Mouse (Mus musculus): ENCODE data around the gene Flad1. TPM values are rescaled to one million over a fixed set of nuclear protein-coding genes. Genes with fewer than 3 reads are reported as not detected.

Flad1 gene
- polyA plus RNA-seq, 1 experiment from 2014 or later, result 32.2 TPM

Other genes starting within 250 kb of the Flad1 start
- 41.1 and 42.5 TPM in 2 replicates for gene Clk2, start 247.1 kb downstream of the Flad1 start, polyA plus RNA-seq (2016; fragmentation: Nextera tagmentation; extraction: Ambion mirVana)
- 89.7 and 94.4 TPM in 2 replicates for gene Scamp3, start 234.4 kb downstream of the Flad1 start, polyA plus RNA-seq (2016; fragmentation: Nextera tagmentation; extraction: Ambion mirVana)
- 25.6 and 26.3 TPM in 2 replicates for gene Fam189b, start 228.7 kb downstream of the Flad1 start, polyA plus RNA-seq (2016; fragmentation: Nextera tagmentation; extraction: Ambion mirVana)
- 34.3 and 37.4 TPM in 2 replicates for gene Gba, start 208.9 kb downstream of the Flad1 start, polyA plus RNA-seq (2016; fragmentation: Nextera tagmentation; extraction: Ambion mirVana)
- gene Thbs3, start 196.7 kb downstream of the Flad1 start, polyA plus RNA-seq (2016; fragmentation: Nextera tagmentation; extraction: Ambion mirVana), result 95.1 and 97.9 TPM in 2 replicates
- 185 and 194 TPM in 2 replicates for gene Mtx1, start 184.8 kb downstream of the Flad1 start, polyA plus RNA-seq (2016; fragmentation: Nextera tagmentation; extraction: Ambion mirVana)
- 3.8 and 4.7 TPM in 2 replicates for gene Muc1, start 182.8 kb downstream of the Flad1 start, polyA plus RNA-seq (2016; fragmentation: Nextera tagmentation; extraction: Ambion mirVana)
- 249 and 252 TPM in 2 replicates for gene Krtcap2, start 165.9 kb downstream of the Flad1 start, polyA plus RNA-seq (2016; fragmentation: Nextera tagmentation; extraction: Ambion mirVana)
- 25.1 and 26.6 TPM in 2 replicates for gene Trim46, start 165.6 kb downstream of the Flad1 start, polyA plus RNA-seq (2016; fragmentation: Nextera tagmentation; extraction: Ambion mirVana)
- 79.1 and 84.3 TPM in 2 replicates for gene Dpm3, start 152.5 kb downstream of the Flad1 start, polyA plus RNA-seq (2016; fragmentation: Nextera tagmentation; extraction: Ambion mirVana)
- gene Slc50a1, start 141.3 kb downstream of the Flad1 start, polyA plus RNA-seq (2016; fragmentation: Nextera tagmentation; extraction: Ambion mirVana), result 28.6 and 29.7 TPM in 2 replicates
- gene Efna1, start 130.7 kb downstream of the Flad1 start, polyA plus RNA-seq (2016; fragmentation: Nextera tagmentation; extraction: Ambion mirVana), result 9.7 and 12.6 TPM in 2 replicates
- gene Efna3, start 88.9 kb downstream of the Flad1 start, polyA plus RNA-seq (2016; fragmentation: Nextera tagmentation; extraction: Ambion mirVana), result 11.9 and 14.9 TPM in 2 replicates
- gene Efna4, start 73.8 kb downstream of the Flad1 start, polyA plus RNA-seq (2016; fragmentation: Nextera tagmentation; extraction: Ambion mirVana), result 17.1 and 20.0 TPM in 2 replicates
- gene Adam15, start 61.9 kb downstream of the Flad1 start, polyA plus RNA-seq (2016; fragmentation: Nextera tagmentation; extraction: Ambion mirVana), result 22.7 and 28.2 TPM in 2 replicates
- gene Dcst2, start 49.9 kb downstream of the Flad1 start, polyA plus RNA-seq (2016; fragmentation: Nextera tagmentation; extraction: Ambion mirVana), result 0.13 and 0.22 TPM in 2 replicates
- gene Dcst1, start 46.6 kb downstream of the Flad1 start, polyA plus RNA-seq (2016; fragmentation: Nextera tagmentation; extraction: Ambion mirVana), result 0.36 and 0.54 TPM in 2 replicates
- 0.45 and 0.62 TPM in 2 replicates for gene Zbtb7b, start 17.1 kb downstream of the Flad1 start, polyA plus RNA-seq (2016; fragmentation: Nextera tagmentation; extraction: Ambion mirVana)
- 0.24 and 2.0 TPM in 2 replicates for gene Lenep, start 9.1 kb downstream of the Flad1 start, polyA plus RNA-seq (2016; fragmentation: Nextera tagmentation; extraction: Ambion mirVana)
- gene Cks1b, start 6.5 kb upstream of the Flad1 start, polyA plus RNA-seq (2016; fragmentation: Nextera tagmentation; extraction: Ambion mirVana), result 363 and 395 TPM in 2 replicates
- 28.4 and 30.9 TPM in 2 replicates for gene Shc1, start 6.6 kb upstream of the Flad1 start, polyA plus RNA-seq (2016; fragmentation: Nextera tagmentation; extraction: Ambion mirVana)
- gene Pygo2, start 18.3 kb upstream of the Flad1 start, polyA plus RNA-seq (2016; fragmentation: Nextera tagmentation; extraction: Ambion mirVana), result 47.2 and 48.8 TPM in 2 replicates
- 14.4 and 14.7 TPM in 2 replicates for gene Pbxip1, start 24.8 kb upstream of the Flad1 start, polyA plus RNA-seq (2016; fragmentation: Nextera tagmentation; extraction: Ambion mirVana)
- 65.6 and 66.1 TPM in 2 replicates for gene Pmvk, start 42.7 kb upstream of the Flad1 start, polyA plus RNA-seq (2016; fragmentation: Nextera tagmentation; extraction: Ambion mirVana)
- 2.0 and 2.3 TPM in 2 replicates for gene Kcnn3, start 108.3 kb upstream of the Flad1 start, polyA plus RNA-seq (2016; fragmentation: Nextera tagmentation; extraction: Ambion mirVana)